Mouse (Mus musculus): ENCODE data around the gene Vwa1.
A peak's percentile ranks its signal among the peaks of the same experiment; 100 is the strongest.

Gene Vwa1

DNA sequence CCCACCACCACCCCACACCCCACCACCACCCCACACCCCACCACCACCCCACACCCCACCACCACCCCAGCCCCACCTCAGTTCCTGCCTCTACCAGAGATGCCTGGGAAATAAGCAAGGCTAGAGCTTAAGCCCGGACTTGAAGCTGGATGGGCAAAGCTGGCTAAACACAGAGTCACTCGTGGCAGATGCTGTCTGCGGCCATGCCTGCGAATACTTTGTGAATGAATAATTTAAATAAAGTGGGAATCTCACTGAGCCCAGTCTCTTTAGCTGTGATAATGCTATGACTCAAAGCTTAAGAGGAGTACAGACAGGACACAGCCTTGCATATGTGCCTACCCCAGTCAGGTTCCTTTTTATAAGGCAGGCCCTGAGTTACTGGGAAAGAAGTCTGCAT is 5.0 kb upstream of the Vwa1 start:
- DNase-seq = no peak

DNA sequence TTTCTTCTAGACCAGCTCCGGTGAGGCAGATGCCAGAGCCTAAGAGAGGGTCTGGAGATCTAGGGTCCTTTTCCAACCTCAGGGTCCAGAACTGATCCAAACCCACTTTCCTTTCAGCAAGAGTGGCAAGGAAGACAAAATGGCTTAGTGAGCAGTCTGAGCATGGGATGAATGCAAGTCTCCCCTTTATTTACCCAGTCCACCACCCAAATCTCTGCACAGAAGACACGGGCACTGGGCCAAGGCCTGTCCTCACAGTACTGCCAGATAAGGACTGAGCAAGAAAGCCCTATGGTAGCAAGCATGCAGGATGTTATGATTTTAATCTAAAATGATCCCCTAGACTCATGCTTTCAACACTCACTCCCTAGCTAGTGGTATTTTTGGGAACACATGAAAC is 3.3 kb upstream of the Vwa1 start:
- no peak for DNase-seq

DNA sequence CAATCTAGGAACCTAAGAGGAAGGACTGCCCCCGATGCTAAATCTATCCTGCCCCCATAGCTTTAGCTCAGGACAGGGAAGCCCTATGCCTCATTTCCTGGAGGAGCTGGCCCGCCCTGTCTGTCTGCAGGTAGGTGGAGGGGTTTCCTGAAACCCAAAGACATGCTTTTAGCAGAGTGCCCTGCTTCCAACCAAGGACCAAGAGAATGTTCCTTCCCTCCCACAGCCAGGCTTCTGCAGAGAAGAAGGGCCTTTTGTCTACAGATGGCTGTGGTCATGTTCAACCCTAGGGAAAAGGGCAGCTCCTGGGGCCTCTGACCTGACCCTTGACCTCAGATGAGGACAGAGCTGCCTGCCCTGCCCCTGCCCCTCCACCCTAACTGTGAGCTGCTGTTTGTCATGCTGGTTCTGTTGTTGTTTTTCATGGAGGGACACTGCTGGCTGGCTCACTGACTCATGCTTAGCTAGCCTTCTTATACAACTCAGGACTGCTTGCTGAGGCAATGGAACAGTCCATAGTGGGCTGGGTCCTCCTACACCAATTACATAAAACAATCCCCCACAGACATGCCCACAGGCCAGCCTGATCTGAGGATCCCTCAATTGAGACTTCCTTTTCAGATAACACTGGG is 2.3 kb upstream of the Vwa1 start:
- peak; percentile 30 for DNase-seq

DNA sequence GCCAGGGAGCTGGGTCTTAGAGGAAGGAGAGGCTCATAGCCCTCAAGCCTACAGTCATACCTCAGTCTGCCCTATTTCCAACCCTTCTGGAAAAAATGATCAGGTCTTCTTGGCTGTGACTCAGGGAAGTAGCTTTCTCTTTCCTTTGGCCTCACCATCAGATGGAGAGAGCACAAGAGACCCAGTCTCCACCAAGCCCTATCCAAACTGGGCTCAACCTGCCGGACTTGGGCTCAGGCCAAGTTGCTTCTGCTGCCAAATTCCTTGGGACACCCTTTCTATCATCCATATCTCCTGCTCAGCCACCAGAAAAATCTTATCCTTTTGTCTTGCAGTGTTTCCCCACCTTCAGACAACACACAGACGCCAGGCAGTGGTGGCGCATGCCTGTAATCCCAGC is 1.4 kb upstream of the Vwa1 start:
- DNase-seq = peak; percentile 54

DNA sequence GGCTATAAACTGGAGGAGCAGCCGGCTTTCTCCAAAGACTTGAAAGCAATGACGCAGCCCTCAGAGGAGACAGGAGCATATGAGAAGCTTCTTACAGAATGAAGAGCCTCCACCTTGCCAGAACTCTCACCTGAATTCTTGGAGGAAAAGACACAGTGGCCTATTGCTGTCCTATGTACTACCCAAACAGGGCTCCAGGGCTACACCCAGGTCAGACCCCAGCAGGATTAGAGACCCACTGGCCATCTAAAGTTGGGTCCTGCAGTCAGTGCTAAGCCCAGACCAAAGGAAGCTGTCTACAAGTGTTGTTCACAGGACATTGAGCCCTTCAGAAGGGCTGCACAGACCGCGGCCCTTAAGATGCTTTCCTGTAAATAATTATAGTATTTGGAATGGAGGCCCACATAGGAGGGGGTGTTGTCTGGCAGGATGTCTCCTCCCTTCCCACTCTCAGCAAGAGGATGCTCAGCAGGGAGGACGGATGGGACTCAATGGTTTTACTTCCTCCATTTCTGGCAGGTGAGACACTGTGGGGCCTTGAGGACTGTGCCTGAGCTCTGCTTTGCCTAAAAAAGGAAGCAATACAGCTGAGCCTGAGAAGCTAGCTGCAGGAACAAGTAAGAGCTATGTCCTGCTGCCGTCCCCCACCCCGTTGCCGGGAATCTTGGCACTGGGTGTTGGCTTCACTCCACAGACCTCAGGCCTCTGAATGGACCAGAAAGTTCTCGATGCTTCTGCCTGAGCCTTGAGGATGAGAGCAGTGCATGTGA is 658 bp upstream of the Vwa1 start:
- DNase-seq = peak; percentile 69

DNA sequence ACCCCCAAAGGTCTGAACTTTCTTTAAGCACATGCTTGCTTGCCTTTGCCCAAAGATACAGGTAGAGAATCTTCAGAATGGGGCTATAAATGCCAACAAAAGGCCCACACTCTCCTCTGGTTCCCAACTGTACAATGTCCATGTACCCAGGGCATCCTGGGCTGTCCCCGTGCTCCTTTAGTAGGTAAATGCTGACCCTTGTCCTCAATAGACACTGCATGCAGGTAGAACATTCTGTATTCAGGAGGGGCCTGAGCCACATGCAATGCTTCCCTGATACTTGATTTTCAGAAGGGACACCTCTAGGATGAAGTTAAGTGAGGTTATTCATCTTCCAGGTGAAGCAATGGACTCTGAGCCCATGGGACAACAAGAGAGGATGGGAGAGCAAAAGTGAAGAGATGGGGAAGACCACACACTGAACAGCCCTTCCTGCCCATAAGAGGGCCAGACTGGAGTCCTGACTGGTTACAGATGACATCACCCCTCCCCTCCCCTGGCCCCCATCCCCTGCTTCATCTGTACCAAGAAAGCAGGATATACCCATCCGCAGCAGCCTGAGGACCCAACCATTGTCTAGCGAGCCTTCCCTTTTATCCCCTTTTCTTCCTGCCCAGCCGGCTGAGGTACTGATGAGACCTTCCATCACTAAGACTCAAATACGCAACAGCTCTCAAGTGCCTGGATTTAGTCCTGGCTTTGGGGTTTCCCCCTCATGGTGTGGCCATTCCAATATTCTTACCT is 991 bp downstream of the Vwa1 start:
- DNase-seq = peak; percentile 58

DNA sequence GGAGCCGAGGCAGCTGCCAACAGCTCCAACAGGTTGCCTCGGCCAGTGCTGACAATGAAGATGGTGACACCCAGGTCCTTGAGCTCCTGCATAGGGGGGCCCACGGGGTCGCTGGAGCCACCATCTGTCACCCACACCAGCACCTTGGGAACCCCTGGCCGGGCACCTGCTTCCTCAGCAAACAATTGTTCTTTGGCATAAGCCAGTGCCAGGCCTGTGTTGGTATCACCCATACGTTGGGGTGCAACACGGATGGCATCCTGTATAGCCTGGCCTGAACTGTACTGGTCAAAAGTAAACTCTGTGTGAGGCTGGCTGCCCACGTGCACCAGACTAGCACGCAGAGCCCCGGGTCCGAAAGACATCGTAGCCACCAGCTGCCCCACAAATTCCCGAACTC is 1.7 kb downstream of the Vwa1 start:
- no peak for DNase-seq

DNA sequence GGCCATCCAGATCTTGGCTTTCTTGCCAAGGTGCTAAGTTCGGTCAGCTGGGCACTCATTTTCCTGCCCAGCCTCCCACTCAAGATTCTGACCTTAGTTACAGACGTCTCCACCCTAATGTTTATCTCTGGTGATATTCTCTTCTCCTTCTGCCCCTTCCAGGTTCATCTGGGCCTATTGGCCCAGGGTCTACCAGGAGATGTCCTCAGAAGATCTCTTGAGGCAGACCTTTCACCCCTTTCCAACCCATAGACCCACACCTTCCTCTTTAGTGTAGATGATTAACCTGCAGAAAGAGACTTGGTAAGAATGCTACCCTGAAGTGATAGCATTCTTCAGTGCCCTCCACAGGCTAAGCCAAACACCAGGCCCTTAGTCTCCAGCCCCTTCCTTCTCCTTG is 2.8 kb downstream of the Vwa1 start:
- peak; percentile 81 for DNase-seq

DNA sequence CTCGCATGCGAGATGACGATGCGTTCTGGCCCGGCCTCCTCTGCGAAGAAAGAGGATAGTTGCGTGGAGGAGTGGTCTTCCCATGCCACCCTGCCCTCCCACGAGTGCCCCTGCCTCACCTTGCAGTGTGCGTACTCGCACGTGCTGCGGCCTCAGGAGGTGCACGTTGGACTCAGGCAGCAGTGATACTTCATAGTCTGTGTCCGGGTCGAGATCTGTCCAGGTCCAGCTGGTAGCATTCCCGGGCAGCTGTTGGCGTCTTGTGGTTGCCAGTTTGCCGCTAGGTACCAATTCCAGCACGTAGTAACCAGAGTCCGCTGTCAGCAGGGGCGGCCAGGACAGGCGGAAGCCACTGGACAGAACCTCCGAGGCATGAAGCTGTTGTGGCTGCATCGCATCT is 3.9 kb downstream of the Vwa1 start:
- peak; percentile 82 for DNase-seq

DNA sequence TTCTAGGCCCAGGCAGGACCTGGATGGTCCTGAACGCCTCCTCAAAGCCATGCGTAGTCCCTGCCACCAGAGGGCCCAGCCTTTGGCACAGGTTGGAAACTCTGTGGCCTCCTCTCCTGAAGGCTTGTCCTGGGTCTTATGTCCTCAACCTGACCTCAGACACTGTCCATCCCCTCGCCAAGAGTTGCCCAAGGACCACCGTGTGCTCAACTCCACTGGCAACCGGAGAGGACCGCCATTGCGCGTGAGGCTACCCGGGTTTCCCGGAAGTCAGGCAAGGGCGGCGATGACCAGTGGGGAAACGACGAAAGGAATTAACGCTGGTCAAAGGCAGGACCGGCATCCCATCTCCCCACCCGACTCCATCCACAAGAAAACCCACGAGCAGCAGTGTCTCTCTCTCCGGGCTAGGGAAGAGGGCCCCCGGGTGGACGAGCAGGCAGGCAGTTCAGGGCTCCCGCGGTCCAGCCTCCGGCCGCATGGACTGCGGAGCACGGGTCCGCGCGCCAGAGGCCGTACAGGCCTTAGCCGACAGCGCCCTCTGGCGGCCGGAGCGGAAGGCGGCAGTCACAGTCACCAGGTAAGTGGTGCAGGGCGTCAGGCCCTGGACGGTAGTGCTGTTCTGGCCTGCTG is 4.5 kb downstream of the Vwa1 start:
- peak; percentile 95 for DNase-seq

DNA sequence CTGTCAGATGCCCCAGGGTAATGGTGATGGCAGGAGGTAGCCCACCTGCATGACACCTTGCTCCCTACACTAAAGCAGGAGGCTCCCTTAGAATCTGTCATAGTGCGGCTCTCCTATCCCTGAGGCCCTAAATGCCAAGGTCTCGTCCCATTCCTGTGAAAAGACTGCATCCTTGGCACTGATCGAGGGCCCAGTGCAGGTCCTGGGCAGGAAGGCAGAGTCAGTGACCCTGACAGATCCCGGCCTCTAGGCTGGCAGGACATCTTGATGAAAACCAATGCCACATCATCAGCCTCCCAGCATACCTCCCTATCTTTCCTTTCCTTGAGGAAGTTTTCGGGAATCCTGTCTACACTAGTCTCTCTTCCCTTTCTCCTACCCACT is 5.0 kb downstream of the Vwa1 start:
- DNase-seq = no peak

DNA sequence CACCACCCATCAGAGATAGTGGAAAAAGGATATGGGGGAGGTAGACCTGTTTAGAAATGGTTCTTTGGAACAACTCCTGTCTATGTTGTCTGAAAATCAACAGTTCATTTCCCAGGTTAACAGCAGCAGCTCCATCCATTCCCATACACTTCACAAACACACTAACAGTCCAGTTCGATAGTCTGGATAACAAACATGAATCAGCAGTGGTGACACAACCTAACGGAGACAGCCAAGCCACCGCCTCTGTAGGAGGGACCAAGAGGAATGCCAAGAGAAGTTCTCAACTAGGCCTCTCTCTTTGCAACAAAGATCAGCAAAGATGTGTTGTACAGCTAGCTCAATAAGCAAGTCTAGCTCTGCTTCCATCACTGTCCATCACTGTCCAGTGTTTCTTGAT is 12.1 kb downstream of the Vwa1 start:
- no peak for DNase-seq

DNA sequence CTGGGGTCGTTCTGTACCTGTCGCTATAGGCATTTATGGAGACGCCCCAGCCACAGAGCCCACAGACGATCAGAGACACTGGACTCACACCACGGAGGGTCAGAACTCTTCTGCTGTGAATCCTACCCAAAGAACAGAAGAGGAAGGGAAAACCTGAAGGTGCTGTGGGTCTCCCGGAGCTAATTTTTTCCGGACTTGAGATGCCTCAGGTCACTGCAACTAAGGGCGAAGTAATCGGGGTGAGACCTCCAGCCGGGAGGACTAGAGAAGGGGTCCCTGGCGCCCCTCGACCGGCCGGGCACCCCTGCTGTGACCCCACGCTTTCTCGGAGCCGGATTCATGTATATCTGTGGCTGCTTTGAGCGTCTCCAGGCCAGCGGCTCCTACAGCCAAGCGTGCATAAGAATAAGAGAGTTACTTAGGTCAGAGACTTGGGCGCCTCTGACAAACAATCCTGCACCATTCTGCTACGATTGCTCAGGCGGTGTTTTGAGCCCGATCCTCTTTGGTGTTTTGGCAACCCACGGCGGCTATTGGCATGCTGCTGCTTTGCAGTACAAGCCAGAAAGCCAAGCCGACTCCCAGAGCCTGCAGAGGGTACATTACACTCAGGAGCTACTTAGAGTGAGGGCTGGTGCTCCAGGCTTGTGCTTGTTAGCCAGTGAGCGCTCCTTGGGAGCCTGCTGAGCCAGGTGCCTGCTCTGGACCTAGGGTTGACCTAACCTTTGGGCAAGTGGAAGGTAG is 13.0 kb downstream of the Vwa1 start:
- no peak for DNase-seq

DNA sequence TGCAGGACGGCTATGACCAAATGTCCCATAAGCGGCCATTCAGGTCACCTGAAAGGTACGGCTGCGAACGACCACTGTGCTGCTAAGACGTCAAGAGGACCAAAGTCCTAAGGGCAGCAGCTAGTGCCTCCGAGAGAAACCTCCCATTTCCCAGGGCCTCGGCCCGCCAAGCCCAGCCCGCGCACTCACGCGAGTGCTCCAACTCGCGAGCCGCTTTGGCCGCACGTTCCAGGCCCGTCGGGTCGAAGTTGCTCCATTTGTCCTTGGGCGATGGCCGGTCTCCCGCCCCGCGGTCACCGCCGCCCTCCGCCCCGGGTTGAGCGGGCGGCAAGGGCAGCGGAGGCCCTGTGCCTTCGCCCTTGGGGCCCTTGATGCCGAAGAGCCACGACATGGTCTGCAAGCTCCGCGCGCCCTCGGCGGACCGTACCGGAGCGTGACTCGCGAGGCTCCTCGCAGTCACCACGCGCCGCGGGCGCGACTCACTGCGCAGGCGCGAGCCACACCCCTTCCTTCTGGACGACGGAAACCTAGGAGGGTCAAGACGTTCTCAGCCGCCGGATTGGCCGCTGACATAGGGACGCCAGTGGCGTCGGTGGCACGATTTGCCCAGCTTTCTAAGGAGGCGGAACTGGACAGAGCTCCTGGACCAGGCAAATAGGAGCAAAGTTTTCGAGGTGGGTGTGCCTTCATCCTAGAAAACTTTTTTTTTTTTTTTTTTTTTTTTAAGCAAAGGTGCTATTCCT is 13.7 kb downstream of the Vwa1 start, which contains the start of gene Atad3a:
TSS of gene Atad3a (minus strand) at position 481 of the 743 bp plus-strand sequence.
- DNase-seq = peak; percentile 98

DNA sequence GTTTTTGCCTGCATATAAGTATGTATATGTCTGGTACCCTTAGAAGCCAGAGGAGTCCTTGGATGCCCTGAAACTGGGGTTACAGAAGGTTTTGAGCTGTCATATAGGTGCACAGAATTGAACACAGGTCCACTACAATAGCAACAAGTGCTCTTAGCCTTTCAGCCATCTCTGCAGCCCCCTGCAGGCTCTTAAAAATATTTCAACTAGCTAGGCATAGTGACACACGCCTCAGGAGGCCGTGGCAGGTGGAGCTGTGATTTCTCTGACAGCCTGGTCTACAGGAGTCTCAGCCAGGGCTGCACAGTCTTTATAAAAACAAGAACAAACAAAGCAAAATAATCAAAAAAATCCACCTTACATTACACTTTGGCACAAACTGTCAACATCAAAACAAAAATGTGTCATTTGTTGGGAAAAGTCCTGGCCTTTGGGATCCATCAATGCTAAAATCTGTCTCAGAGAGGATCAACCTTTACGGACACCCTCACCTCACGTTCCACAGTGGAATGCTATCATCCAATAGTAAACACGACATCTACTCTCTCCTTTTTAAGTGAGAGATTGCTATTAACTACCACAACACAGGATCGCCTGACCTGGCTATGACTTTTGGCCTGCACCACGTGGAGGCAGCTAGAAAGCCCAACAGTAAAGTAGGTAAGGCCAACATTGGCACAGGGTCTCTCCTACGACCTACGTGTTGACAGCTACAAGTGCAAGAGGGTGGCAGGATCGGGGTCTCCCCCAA is 14.5 kb downstream of the Vwa1 start:
- DNase-seq = peak; percentile 58

DNA sequence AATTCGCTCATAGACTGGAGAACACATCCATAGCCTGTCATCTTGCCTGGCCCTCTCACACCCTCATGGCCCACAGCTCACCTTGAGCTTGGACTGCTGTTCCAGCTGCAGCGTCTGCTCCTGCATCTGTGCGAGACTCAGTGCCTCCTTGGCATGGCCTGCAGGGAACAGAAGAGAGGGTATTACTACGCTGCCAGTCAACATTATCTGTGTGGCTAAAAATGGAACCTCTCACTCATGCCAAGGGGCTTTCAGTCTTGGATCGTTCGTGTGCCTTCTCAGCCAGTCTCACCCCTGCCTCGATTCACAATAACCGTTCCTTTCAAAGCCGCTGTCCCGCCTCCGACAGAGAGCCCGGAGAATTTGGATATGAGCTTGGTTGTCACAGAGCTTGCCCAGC is 17.5 kb downstream of the Vwa1 start:
- no peak for DNase-seq

DNA sequence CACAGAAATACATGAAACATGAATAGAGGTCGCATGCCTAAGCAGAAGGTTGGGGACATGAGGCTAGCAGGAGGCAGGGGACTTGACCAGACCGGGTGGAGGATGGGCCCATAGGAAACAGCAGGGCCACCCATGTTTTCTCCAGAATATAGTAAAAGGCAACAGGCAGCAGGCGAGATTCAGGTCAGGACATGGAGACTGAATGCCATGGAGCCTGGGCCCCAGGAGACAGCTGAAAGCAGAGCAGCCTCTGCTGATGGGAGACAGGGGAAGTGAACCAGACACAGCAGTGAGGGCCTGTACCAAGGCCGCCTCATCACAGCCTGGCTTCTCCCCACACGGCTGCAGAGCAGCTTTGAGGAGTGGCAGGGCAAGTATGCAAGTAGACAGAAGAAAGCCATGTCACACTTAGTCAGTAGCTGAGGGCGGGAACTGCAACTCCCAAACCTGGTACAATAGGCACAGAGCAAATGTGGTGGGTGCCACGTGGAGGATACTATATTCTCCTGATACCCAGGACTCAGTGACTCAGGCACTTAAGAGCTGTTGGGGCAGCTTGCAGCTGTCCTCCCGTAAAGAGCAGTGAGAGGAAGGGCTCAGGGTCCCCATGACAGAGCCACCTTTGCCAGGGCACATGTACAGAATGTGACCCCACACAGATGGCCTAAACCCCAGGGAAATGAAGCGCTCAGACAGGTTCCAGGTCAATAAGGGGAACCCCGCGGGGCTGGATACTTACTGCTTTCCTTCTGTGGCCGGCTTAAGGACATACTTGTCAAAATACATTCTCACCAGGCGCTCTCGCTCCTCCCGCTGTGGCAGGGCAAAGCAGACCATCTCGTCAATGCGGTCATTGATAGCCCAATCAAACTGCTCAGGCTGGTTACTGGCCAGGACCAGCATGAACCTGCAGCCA is 27.7 kb downstream of the Vwa1 start:
- no peak for DNase-seq

DNA sequence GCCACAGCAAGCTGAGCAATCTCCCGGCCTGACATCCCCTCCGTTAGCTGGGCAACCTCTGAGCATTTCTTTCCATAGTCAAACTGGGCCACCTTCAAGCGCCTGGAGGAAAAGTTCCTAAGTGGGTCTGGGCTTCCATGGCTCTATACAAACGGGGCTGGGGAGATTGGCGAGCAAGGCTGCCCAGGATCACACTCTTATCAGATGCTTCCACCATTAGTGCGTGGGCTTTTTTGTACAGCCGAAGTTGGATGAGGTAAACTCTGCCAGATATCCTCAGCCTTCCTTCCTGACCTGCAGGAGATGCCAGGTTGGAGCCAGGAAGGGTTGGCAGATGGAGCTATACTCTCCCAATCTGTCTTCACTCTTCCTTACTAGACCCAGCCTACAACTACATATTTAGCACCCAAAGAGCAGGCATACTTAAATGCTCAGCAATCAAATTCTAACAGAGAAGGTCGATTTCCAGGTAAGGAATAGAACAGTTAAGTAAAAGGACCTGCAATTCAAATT is 28.4 kb downstream of the Vwa1 start:
- no peak for DNase-seq

DNA sequence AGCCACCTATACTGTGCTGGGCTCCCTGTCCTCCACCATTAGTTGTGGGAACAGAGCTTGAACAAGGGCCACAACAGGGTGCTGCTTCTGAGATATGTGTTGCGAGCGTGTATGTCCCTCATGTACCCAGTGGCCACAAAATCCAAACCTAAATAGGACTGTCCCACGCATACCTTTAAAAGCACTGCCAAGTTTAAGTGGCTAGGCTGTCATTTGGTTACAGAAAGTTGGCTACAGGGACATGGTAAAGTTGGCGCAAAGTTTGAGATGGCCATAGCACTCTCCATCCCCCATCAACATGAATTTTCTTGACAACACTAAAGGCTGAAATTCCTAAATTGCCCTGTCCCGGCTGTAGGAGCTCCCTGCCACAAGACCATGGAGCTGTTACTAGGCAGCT is 29.4 kb downstream of the Vwa1 start:
- no peak for DNase-seq

DNA sequence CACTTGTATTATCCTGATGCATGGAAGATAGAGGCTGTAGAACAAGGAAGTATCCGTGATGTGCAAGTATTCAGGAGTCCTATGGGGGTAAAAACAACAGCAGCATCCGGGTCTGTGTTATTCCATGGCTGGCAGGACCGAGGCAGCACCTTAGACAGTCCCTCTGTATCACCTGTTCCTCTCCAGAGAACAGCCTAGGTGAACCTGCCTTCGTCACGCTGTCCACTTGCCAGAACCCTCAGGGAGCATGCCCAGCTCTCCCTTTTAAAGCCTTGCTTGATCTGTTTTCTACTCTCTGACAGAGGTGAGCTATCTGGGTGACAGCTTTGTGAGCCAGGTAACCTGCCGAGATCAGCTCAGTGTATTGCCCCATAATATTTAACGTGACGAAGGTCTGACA is 30.0 kb downstream of the Vwa1 start:
- no peak for DNase-seq

Data from kidney, adult 9 months (tissue).